Mouse (Mus musculus): ENCODE measurements around the gene Ak5. TPM values are rescaled to one million over a fixed set of nuclear protein-coding genes. Genes with fewer than 3 reads are reported as not detected.

The Ak5 gene
- polyA plus RNA-seq, 1 experiment from 2014 or later: 1.5 TPM

DNA sequence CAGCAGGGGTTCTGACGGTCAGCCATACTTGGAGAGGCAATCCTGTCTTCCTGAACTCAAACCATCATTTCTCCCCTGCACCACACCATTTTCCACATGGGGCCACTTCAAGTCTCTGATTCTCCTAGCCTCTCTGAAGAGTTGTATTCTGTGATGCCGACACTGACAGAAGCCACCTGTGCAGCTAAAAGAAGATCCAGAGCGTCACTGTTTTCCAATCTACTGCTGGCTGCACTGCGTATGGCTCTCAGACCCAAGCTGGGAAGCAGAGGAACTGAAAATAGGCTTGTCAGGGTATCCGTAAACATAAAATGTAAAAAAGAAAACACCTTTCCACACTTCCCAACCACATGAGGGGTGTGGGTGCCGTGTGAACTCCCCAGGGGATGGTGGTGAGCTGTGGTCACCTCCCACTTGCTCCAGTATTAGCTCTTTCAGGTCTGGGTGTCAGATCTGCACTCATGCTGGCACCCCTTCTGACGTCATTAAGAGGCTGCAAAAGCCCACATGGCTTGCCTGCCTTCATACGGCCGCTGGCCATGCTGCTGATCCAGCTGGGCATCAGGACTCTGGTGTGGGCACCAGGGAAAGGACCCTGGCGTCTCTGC lies 88.1 kb downstream of the Ak5 start:
- no peak overlapping the region for H3K27ac ChIP-seq (replicated peaks)
- H3K36me3 ChIP-seq: no peaks in the 10 kb centered on the region
- H3K9ac ChIP-seq (replicated peaks): no peak overlapping the region
- no peaks in the 10 kb centered on the region for H3K27me3 ChIP-seq
- peaks cover 12% of the 10 kb centered on the region for H3K4me1 ChIP-seq
- ATAC-seq (ENCODE audit: low FRiP score, low read depth): no peak
- no peak overlapping the region for H3K4me2 ChIP-seq (replicated peaks)
- H3K4me3 ChIP-seq: no peak overlapping the region
- H3K9me3 ChIP-seq: no peaks in the 10 kb centered on the region
- WGBS: 85% methylated on average over 10 of the region's 10 CpGs

- Histone ChIP-seq H3K9ac (replicated peaks) (no peak overlapping the region), H3K9me3 (no peaks in the 10 kb centered on the region), H3K4me1 (peaks cover 12% of the 10 kb centered on the region), H3K4me3 (no peak overlapping the region), H3K4me2 (replicated peaks) (0 out of 2 replicates have a peak overlapping the region, but pooled peaks have one; percentile 11), H3K27me3 (no peaks in the 10 kb centered on the region), H3K36me3 (no peaks in the 10 kb centered on the region), H3K27ac (replicated peaks) (no peak overlapping the region)
- WGBS: 54% methylated on average over 26 of the region's 26 CpGs
- peak; percentile 38; the same call in 1 of the 2 replicates for ATAC-seq (ENCODE audit: low FRiP score, low read depth)
Measured at GRCm38 (mm10) chr3:152578282-152579228, 89.6 kb downstream of the Ak5 start.

- 85% methylated on average over 7 of the region's 7 CpGs for WGBS
- no peaks in the 10 kb centered on the region for H3K27me3 ChIP-seq
- no peak overlapping the region for H3K9ac ChIP-seq (replicated peaks)
- H3K27ac ChIP-seq (replicated peaks): no peak overlapping the region
- no peaks in the 10 kb centered on the region for H3K9me3 ChIP-seq
- no peak overlapping the region for H3K4me3 ChIP-seq
- H3K4me1 ChIP-seq: peaks cover 12% of the 10 kb centered on the region
- no peak for ATAC-seq (ENCODE audit: low FRiP score, low read depth)
- H3K36me3 ChIP-seq: no peaks in the 10 kb centered on the region
- H3K4me2 ChIP-seq (replicated peaks): no peak overlapping the region
Measured at GRCm38 (mm10) chr3:152577763-152578162, 90.4 kb downstream of the Ak5 start.

DNA sequence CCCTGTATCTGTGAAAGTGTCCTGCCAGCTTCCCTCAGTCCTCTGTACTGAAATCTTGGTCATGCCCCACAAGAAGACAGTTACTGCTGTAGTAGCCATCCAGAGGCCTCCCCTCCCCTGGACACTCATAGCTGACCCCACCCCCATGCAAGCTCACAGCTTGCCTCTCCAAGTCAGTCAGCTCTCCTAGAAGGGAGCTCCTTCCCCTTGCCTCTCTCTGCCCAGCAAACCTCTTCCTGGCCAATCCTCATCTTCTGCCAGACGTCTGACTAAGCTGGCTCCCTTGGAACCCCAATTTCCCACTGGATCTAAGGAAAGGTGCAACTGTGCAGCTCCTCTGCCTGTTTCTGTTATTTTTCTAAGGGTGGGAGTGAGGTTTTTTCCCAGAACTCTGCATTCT lies 90.9 kb downstream of the Ak5 start:
- ATAC-seq (ENCODE audit: low FRiP score, low read depth): no peak
- 55% methylated on average over 1 of the region's 1 CpGs for WGBS
- H3K36me3 ChIP-seq: no peaks in the 10 kb centered on the region
- peaks cover 12% of the 10 kb centered on the region for H3K4me1 ChIP-seq
- H3K4me2 ChIP-seq (replicated peaks): no peak overlapping the region
- no peak overlapping the region for H3K27ac ChIP-seq (replicated peaks)
- H3K27me3 ChIP-seq: no peaks in the 10 kb centered on the region
- H3K9me3 ChIP-seq: no peaks in the 10 kb centered on the region
- no peak overlapping the region for H3K4me3 ChIP-seq
- H3K9ac ChIP-seq (replicated peaks): no peak overlapping the region

- no peak overlapping the region for H3K9ac ChIP-seq (replicated peaks)
- 82% methylated on average over 6 of the region's 6 CpGs for WGBS
Measured at GRCm38 (mm10) chr3:152569242-152569605, 98.9 kb downstream of the Ak5 start.

GRCm38 (mm10) chr3:152568455-152569241 lies 99.5 kb downstream of the Ak5 start:
- no peak overlapping the region for H3K4me2 ChIP-seq (replicated peaks)
- no peaks in the 10 kb centered on the region for H3K4me1 ChIP-seq
- H3K27ac ChIP-seq (replicated peaks): no peak overlapping the region
- H3K36me3 ChIP-seq: no peaks in the 10 kb centered on the region
- ATAC-seq (ENCODE audit: low FRiP score, low read depth): no peak
- H3K4me3 ChIP-seq: no peak overlapping the region
- no peak overlapping the region for H3K9ac ChIP-seq (replicated peaks)
- 70% methylated on average over 9 of the region's 9 CpGs for WGBS
- no peaks in the 10 kb centered on the region for H3K27me3 ChIP-seq
- H3K9me3 ChIP-seq: no peaks in the 10 kb centered on the region

More at GRCm38 (mm10) chr3:152569242-152569605, 98.9 kb downstream of the Ak5 start:
- Histone ChIP-seq H3K4me1 (no peaks in the 10 kb centered on the region), H3K36me3 (no peaks in the 10 kb centered on the region), H3K27ac (replicated peaks) (no peak overlapping the region), H3K4me2 (replicated peaks) (no peak overlapping the region), H3K9me3 (no peaks in the 10 kb centered on the region), H3K27me3 (no peaks in the 10 kb centered on the region), H3K4me3 (no peak overlapping the region)
- no peak for ATAC-seq (ENCODE audit: low FRiP score, low read depth)

- Histone ChIP-seq H3K4me3 (no peak overlapping the region), H3K27ac (replicated peaks) (no peak overlapping the region), H3K4me2 (replicated peaks) (no peak overlapping the region), H3K4me1 (no peaks in the 10 kb centered on the region), H3K9me3 (no peaks in the 10 kb centered on the region), H3K9ac (replicated peaks) (no peak overlapping the region), H3K36me3 (no peaks in the 10 kb centered on the region), H3K27me3 (no peaks in the 10 kb centered on the region)
- WGBS: 83% methylated on average over 6 of the region's 6 CpGs
- ATAC-seq (ENCODE audit: low FRiP score, low read depth): no peak
Measured at GRCm38 (mm10) chr3:152564516-152565113, 103.5 kb downstream of the Ak5 start.

- Histone ChIP-seq H3K27ac (replicated peaks) (no peak overlapping the region), H3K36me3 (no peaks in the 10 kb centered on the region), H3K9ac (replicated peaks) (no peak overlapping the region), H3K4me1 (no peaks in the 10 kb centered on the region), H3K4me3 (no peak overlapping the region), H3K4me2 (replicated peaks) (no peak overlapping the region), H3K27me3 (no peaks in the 10 kb centered on the region), H3K9me3 (no peaks in the 10 kb centered on the region)
- no peak for ATAC-seq (ENCODE audit: low FRiP score, low read depth)
Measured at GRCm38 (mm10) chr3:152563833-152564232, 104.3 kb downstream of the Ak5 start.

GRCm38 (mm10) chr3:152561708-152562107 lies 106.5 kb downstream of the Ak5 start:
- no peak for ATAC-seq (ENCODE audit: low FRiP score, low read depth)
- H3K9ac ChIP-seq (replicated peaks): no peak overlapping the region
- no peaks in the 10 kb centered on the region for H3K9me3 ChIP-seq
- H3K36me3 ChIP-seq: no peaks in the 10 kb centered on the region
- no peaks in the 10 kb centered on the region for H3K27me3 ChIP-seq
- no peak overlapping the region for H3K4me2 ChIP-seq (replicated peaks)
- H3K27ac ChIP-seq (replicated peaks): no peak overlapping the region
- WGBS: 75% methylated on average over 2 of the region's 2 CpGs
- no peak overlapping the region for H3K4me3 ChIP-seq
- H3K4me1 ChIP-seq: no peaks in the 10 kb centered on the region

DNA sequence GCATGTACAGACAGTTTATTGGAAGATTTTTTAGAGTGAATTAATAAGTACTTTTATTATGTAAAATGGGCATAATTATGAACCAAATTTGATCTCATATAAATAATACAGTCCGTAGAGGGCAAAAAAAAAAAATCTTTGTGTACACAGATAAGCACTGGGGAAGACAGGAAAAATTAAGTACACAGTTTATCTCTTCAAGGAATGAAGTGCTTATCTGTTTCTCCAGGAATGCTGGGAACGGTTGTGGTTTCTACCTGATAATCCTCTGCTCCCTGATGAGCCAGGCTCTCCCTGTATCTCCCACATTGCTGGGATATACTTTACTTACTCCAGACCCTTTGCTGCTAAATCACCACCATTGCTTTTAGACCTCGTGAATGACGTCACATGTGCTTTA lies 108.9 kb downstream of the Ak5 start:
- H3K4me2 ChIP-seq (replicated peaks): no peak overlapping the region
- no peak overlapping the region for H3K4me3 ChIP-seq
- ATAC-seq (ENCODE audit: low FRiP score, low read depth): no peak
- 62% methylated on average over 4 of the region's 4 CpGs for WGBS
- H3K27me3 ChIP-seq: no peaks in the 10 kb centered on the region
- no peaks in the 10 kb centered on the region for H3K4me1 ChIP-seq
- no peak overlapping the region for H3K9ac ChIP-seq (replicated peaks)
- no peak overlapping the region for H3K27ac ChIP-seq (replicated peaks)
- no peaks in the 10 kb centered on the region for H3K9me3 ChIP-seq
- no peaks in the 10 kb centered on the region for H3K36me3 ChIP-seq

DNA sequence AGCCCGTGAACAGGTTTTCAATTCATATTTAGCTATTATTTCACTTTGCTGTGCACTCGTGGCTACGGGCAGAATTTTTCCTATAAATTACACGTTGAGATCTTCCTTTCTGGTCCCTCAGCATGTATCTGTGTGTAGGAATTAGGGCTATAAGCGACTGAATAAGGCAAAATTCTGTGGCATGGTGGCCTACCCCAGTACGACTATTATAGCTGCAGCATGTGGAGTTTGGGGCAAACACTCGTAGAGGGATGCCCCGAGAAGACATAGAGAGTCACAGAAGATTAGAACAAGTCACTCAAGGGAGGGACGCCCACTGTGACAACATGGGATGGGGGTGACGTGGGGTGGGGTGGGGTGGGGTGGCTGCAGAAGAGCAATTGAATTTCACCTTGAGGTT lies 110.1 kb downstream of the Ak5 start:
- WGBS: 67% methylated on average over 10 of the region's 10 CpGs
- no peaks in the 10 kb centered on the region for H3K36me3 ChIP-seq
- no peak overlapping the region for H3K27ac ChIP-seq (replicated peaks)
- H3K4me1 ChIP-seq: no peaks in the 10 kb centered on the region
- no peak for ATAC-seq (ENCODE audit: low FRiP score, low read depth)
- H3K4me2 ChIP-seq (replicated peaks): no peak overlapping the region
- no peaks in the 10 kb centered on the region for H3K9me3 ChIP-seq
- H3K27me3 ChIP-seq: no peaks in the 10 kb centered on the region
- H3K9ac ChIP-seq (replicated peaks): no peak overlapping the region
- H3K4me3 ChIP-seq: no peak overlapping the region

Data from midbrain, embryonic 12.5 days (tissue).